Mouse (Mus musculus) cerebellum, adult 2 months (tissue): ENCODE measurements around the gene Phf7. TPM values are rescaled to one million over a fixed set of nuclear protein-coding genes. Genes with fewer than 3 reads are reported as not detected.

Experiments
- DNase-seq, 2 experiments: peaks; one replicate each; pipeline ENCODE4 v3.0.0; 2021
- H3K27ac ChIP-seq: fragments of 200-500 bp; 2 replicates; pipeline ENCODE4 v1.5.1; 2012; ENCODE audit warnings: low read length, control low read depth, inconsistent platforms; ENCODE audit not compliant: insufficient read depth
- H3K27me3 ChIP-seq: fragments of 200-500 bp; 2 replicates; pipeline ENCODE4 v1.6.1; 2012; ENCODE audit warnings: inconsistent platforms, mild to moderate bottlenecking, low read length, moderate library complexity; ENCODE audit not compliant: control insufficient read depth, insufficient read depth
- H3K4me1 ChIP-seq: fragments of 200-500 bp; 2 replicates; pipeline ENCODE4 v1.6.1; 2011; ENCODE audit warnings: low read length; ENCODE audit not compliant: control insufficient read depth, insufficient read depth
- H3K4me3 ChIP-seq: fragments of 200-500 bp; replicated peaks from 2 replicates; pipeline ENCODE3; 2011; ENCODE audit warnings: mild to moderate bottlenecking, low read depth, low read length, control low read depth; ENCODE audit not compliant: insufficient read depth
- CTCF ChIP-seq: fragments of 200-500 bp; IDR thresholded peaks from 2 replicates; pipeline ENCODE4 v1.5.1; 2011; ENCODE audit warnings: low read depth, mild to moderate bottlenecking, control low read depth, low read length, moderate library complexity, borderline replicate concordance; ENCODE audit not compliant: insufficient read depth
- POLR2A ChIP-seq: fragments of 200-500 bp; IDR thresholded peaks from 2 replicates; pipeline ENCODE4 v1.6.1; 2011; ENCODE audit warnings: low read length, control low read depth, borderline replicate concordance; ENCODE audit not compliant: insufficient read depth
- WGBS: fragments of 180-500 bp; shearing (Covaris S2); methylation state at CpG from one replicate; pipeline ENCODE4 v1.1.7; 2018; 5-methylcytosine and 5-hydroxymethylcytosine counted together
- polyA plus RNA-seq: library from polyadenylated mRNA; depleted of rRNA; stranded (reverse); fragments of >200 nt; gene quantifications from 2 replicates; pipeline ENCODE4 v1.2.3, GENCODE M21; 2012; rRNA removed

The Phf7 gene
- 6.5 and 7.8 TPM in 2 replicates for polyA plus RNA-seq

- WGBS = under 1% methylated on average over 73 of the region's 75 CpGs
- peak within 1 kb of the TSS; percentile 96 for H3K4me3 ChIP-seq
- DNase-seq = peak; percentile 95 to 98
- no peaks in the 10 kb centered on the region; the same call in 1 of the 2 replicates for H3K4me1 ChIP-seq
- TF ChIP-seq POLR2A (peak; percentile 91), CTCF (no peak)
- no peaks in the 10 kb centered on the region for H3K27me3 ChIP-seq
- peak within 1 kb of the TSS; percentile 93 for H3K27ac ChIP-seq
These were observed at the start of gene Phf7, which contains the start of gene Bap1 for GRCm38 (mm10) chr14:31251084-31251604. TSS of gene Phf7 (minus strand) at chr14:31251317. TSS of gene Bap1 (plus strand) at chr14:31251450.

GRCm38 (mm10) chr14:31285728-31286127 is 34.6 kb upstream of the Phf7 start:
- TF ChIP-seq POLR2A (no peak), CTCF (no peak)
- H3K27me3 ChIP-seq = no peaks in the 10 kb centered on the region
- DNase-seq = no peak
- H3K4me1 ChIP-seq = no peaks in the 10 kb centered on the region
- no peak overlapping the region for H3K27ac ChIP-seq
- WGBS = 90% methylated on average over 8 of the region's 8 CpGs
- no peak overlapping the region for H3K4me3 ChIP-seq

- Histone ChIP-seq H3K27ac (no peak overlapping the region), H3K27me3 (no peaks in the 10 kb centered on the region), H3K4me1 (no peaks in the 10 kb centered on the region), H3K4me3 (no peak overlapping the region)
- TF ChIP-seq CTCF (peak; percentile 87), POLR2A (no peak)
- DNase-seq = peak; percentile 58 to 79
- WGBS = 25% methylated on average over 7 of the region's 7 CpGs
These were observed 21.0 kb upstream of the Phf7 start for GRCm38 (mm10) chr14:31272164-31272563.

GRCm38 (mm10) chr14:31271121-31271520 is 20.0 kb upstream of the Phf7 start:
- WGBS = 94% methylated on average over 6 of the region's 6 CpGs
- Histone ChIP-seq H3K27me3 (no peaks in the 10 kb centered on the region), H3K27ac (no peak overlapping the region), H3K4me1 (no peaks in the 10 kb centered on the region), H3K4me3 (no peak overlapping the region)
- TF ChIP-seq POLR2A = no peak
- no peak for TF ChIP-seq CTCF
- no peak for DNase-seq

- Histone ChIP-seq H3K4me3 (no peak overlapping the region), H3K4me1 (no peaks in the 10 kb centered on the region), H3K27me3 (no peaks in the 10 kb centered on the region), H3K27ac (no peak overlapping the region)
- TF ChIP-seq POLR2A (no peak), CTCF (no peak)
- 19% methylated on average over 28 of the region's 28 CpGs for WGBS
- no peak for DNase-seq
These were observed 18.5 kb upstream of the Phf7 start for GRCm38 (mm10) chr14:31269456-31270100.

GRCm38 (mm10) chr14:31268301-31269001 is 17.3 kb upstream of the Phf7 start:
- Histone ChIP-seq H3K4me3 (no peak overlapping the region), H3K27me3 (no peaks in the 10 kb centered on the region), H3K27ac (no peak overlapping the region), H3K4me1 (no peaks in the 10 kb centered on the region)
- no peak for TF ChIP-seq CTCF
- TF ChIP-seq POLR2A = no peak
- no peak for DNase-seq
- 33% methylated on average over 9 of the region's 9 CpGs for WGBS

GRCm38 (mm10) chr14:31267649-31268048 is 16.5 kb upstream of the Phf7 start:
- TF ChIP-seq CTCF = no peak
- TF ChIP-seq POLR2A = no peak
- 90% methylated on average over 11 of the region's 11 CpGs for WGBS
- H3K27me3 ChIP-seq = no peaks in the 10 kb centered on the region
- H3K4me3 ChIP-seq = no peak overlapping the region
- H3K4me1 ChIP-seq = no peaks in the 10 kb centered on the region
- no peak overlapping the region for H3K27ac ChIP-seq
- no peak for DNase-seq

GRCm38 (mm10) chr14:31260932-31261331 is 9.8 kb upstream of the Phf7 start:
- Histone ChIP-seq H3K4me1 (no peaks in the 10 kb centered on the region), H3K4me3 (no peak overlapping the region), H3K27me3 (no peaks in the 10 kb centered on the region), H3K27ac (no peak overlapping the region)
- no peak for TF ChIP-seq CTCF
- no peak for TF ChIP-seq POLR2A
- WGBS = 90% methylated on average over 9 of the region's 9 CpGs
- DNase-seq = no peak

- Histone ChIP-seq H3K4me3 (no peak overlapping the region), H3K27ac (no peak overlapping the region), H3K4me1 (no peaks in the 10 kb centered on the region), H3K27me3 (no peaks in the 10 kb centered on the region)
- WGBS = 94% methylated on average over 4 of the region's 4 CpGs
- DNase-seq = no peak
- TF ChIP-seq CTCF = no peak
- no peak for TF ChIP-seq POLR2A
These were observed 9.3 kb upstream of the Phf7 start for GRCm38 (mm10) chr14:31260374-31260773.
